Mouse (Mus musculus): ENCODE measurements at regions not wholly inside any gene's neighbourhood (a gene's known extent, or its start where the extent isn't known, plus 50 kb on each side); places are given as distances from the start of the nearest gene placed in this dataset.
A peak's percentile ranks its signal among the peaks of the same experiment; 100 is the strongest.

DNA sequence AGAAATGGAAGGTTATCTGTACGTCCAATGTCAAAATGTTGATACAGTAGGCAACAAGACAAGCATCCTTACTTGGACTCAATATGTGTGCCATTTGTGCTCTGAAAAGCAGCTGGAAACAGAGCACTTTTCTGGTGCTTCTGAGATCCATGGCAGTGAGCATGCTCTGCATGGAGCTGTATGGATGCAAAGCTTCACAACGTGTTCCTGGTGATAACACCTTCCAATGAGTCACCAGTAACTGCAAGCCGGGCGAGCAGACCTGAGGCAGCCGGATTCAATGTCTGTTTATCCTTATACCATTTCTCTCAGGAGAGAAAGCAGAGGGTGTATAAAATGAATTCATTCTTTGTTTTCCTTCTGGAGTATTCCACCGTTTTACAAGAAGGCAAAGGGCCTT is 334.3 kb downstream of the Cd83 start:
- TF ChIP-seq POLR2A (IDR thresholded peaks at IDR 0.05; ENCODE audit: borderline replicate concordance, extremely low read depth, insufficient read depth, insufficient read length, poor library complexity, severe bottlenecking) (no peak), CTCF (IDR thresholded peaks at IDR 0.05; ENCODE audit: borderline replicate concordance, extremely low read depth, insufficient read depth, insufficient read length) (no peak)
- DNase-seq (ENCODE audit: low read depth) = no peak

DNA sequence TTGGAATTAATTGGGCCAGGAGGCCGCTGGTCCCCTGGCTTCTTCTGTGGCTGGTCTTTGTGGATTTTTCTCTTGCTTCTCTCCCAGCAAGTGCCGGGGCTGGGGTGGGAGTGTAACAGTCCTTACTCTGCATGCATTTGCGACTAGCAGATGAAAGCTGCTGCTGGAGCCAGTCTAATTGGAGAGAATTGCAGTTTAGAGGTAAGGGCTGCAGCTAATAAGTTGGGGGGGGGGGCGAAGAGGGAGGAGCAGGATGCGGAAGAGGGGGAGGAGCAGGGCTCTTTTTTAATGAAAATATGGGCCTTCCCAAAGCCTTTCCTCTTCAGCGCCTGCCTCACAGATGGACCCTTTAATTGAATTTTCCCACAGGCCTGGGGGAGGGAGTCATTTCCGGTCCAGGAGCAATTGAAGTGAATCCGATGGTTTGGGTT is 336.7 kb downstream of the Cd83 start:
- DNase-seq (ENCODE audit: low read depth) = peak; percentile 92
- no peak for TF ChIP-seq POLR2A (IDR thresholded peaks at IDR 0.05; ENCODE audit: borderline replicate concordance, extremely low read depth, insufficient read depth, insufficient read length, poor library complexity, severe bottlenecking)
- TF ChIP-seq CTCF (IDR thresholded peaks at IDR 0.05; ENCODE audit: borderline replicate concordance, extremely low read depth, insufficient read depth, insufficient read length) = no peak

DNA sequence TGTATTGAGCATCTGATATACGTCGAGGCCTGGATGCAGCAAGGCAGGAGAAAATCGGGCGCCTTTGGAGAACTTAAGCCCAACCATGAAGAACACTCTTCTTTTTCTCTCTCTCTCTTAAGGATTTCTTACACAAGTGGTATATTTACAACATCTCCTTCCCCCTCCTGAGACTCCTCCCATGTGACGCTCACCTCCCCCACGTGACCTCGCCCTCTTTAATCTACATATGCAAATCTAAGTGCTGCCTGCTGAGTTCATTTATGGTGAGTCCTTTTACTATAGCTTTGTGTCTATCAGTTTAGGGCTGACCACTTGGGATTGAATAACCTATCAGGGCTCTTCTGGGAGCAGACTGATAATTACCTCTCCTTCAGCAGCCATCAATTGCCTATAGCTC is 337.4 kb downstream of the Cd83 start:
- no peak for DNase-seq (ENCODE audit: low read depth)
- TF ChIP-seq CTCF (IDR thresholded peaks at IDR 0.05; ENCODE audit: borderline replicate concordance, extremely low read depth, insufficient read depth, insufficient read length) = no peak
- TF ChIP-seq POLR2A (IDR thresholded peaks at IDR 0.05; ENCODE audit: borderline replicate concordance, extremely low read depth, insufficient read depth, insufficient read length, poor library complexity, severe bottlenecking) = no peak

DNA sequence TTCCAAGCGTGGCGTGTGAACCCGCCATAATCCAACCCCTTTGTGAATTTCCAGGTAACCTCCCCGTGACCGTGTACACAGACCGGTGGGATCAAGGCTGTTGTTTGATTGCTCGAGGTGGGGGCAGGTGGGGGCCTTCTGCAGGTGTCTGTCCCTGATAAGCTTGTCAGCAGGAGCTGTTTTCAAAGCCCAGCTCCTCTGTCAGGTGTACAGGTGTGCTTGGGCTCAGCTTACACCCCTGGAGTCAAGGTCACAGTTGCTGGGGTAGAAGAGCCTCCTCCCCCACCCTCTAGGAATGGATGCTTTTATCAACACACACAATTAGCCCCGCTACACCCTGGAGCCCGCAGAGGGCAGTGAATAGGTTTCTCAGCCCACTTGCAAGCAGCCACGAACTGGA is 341.6 kb downstream of the Cd83 start:
- TF ChIP-seq CTCF (IDR thresholded peaks at IDR 0.05; ENCODE audit: borderline replicate concordance, extremely low read depth, insufficient read depth, insufficient read length) (no peak), POLR2A (IDR thresholded peaks at IDR 0.05; ENCODE audit: borderline replicate concordance, extremely low read depth, insufficient read depth, insufficient read length, poor library complexity, severe bottlenecking) (no peak)
- DNase-seq (ENCODE audit: low read depth) = peak; percentile 26

DNA sequence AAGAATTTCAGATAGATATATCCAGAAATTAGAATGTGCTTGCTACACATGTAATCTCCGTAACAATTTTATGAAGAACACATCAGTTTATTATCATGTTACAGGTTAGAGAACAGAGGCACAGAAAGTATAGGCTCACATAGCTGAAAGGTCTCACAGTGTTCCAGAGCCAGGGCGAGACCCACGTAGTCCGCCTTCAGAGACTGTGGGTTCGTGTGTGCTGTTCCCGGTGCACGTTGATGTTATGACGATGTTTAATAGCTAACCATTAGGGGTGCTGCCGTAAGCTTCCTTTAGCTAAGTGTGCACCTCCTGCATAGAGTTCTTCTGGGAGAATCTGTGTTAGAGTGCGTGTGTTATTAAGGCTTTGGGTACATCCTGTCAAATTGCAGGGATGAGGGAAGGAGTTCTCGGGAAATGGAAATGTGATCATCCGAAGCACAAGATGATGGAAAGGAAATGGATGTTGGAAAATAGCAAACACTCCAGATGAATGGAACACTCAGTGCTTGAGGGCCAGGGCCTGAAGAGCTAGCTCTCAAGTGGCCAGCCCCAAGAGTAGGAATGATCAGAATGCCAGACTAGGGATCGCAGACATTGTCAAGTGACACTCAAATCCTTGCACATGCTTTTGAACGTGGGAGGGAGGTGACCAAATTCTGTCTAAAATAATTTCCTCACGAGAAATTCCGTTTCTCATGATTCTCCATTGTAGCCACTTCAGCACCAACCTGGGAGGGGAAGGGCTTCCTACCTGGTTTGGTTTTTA is 344.1 kb downstream of the Cd83 start:
- DNase-seq (ENCODE audit: low read depth) = no peak
- no peak for TF ChIP-seq CTCF (IDR thresholded peaks at IDR 0.05; ENCODE audit: borderline replicate concordance, extremely low read depth, insufficient read depth, insufficient read length)
- TF ChIP-seq POLR2A (IDR thresholded peaks at IDR 0.05; ENCODE audit: borderline replicate concordance, extremely low read depth, insufficient read depth, insufficient read length, poor library complexity, severe bottlenecking) = no peak

DNA sequence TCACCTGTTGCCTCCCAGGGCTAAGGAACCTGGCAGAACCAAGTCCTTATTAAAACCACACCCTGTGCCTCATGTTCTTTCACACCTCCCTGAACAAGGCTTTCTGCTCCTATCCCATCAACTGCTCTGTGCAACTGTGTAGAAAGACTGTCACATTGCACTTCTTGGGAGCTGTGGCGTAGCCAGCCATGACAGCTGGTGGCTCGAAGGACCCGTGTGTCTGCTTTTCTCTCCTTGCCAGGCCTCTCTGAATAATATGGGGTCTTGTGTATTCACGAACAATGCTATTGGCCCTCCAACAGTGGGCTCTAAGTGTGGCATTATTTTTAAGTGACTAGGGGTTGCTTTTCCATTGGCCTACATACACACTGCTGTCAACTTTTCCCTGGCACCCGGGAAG is 347.3 kb downstream of the Cd83 start:
- TF ChIP-seq POLR2A (IDR thresholded peaks at IDR 0.05; ENCODE audit: borderline replicate concordance, extremely low read depth, insufficient read depth, insufficient read length, poor library complexity, severe bottlenecking) = no peak
- no peak for TF ChIP-seq CTCF (IDR thresholded peaks at IDR 0.05; ENCODE audit: borderline replicate concordance, extremely low read depth, insufficient read depth, insufficient read length)
- DNase-seq (ENCODE audit: low read depth) = peak; percentile 57

DNA sequence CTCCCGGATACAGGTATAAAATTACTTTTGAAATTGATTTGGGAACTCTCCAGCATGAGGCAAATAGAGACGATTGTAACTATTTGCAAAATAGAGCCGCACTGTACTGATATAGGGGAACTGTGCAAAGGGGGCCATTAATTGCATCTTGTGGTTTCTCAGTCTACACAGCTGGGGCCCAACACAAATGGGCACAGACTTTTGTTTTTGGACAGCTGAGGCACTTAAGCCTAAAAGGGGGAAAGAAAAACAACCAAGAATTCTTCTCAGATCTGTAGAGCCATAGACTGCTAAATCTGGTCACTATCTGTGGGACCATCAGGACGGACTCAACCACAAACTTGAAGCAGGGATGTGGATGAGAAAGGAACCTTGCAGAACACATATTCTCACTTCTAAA is 347.9 kb downstream of the Cd83 start:
- no peak for DNase-seq (ENCODE audit: low read depth)
- TF ChIP-seq POLR2A (IDR thresholded peaks at IDR 0.05; ENCODE audit: borderline replicate concordance, extremely low read depth, insufficient read depth, insufficient read length, poor library complexity, severe bottlenecking) (no peak), CTCF (IDR thresholded peaks at IDR 0.05; ENCODE audit: borderline replicate concordance, extremely low read depth, insufficient read depth, insufficient read length) (no peak)

DNA sequence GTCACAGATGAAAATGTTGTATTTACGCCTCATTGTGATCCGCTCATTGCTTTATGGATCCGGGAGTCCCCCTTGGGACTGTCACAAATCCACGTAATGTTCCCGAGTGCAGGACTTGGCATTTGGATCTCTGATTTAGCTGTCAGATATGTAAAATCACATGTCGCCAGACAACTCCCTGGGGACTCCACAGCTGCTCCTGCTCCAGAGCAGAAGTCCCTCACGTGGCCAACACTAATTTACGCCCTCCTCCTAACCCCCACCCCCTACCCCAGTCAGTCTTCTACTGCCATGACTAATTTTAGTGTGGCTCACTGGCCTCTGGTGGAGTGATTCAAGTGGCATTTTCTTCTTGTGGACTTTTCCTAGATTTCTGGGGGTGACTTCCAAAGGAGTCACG is 348.9 kb downstream of the Cd83 start:
- DNase-seq (ENCODE audit: low read depth) = peak; percentile 73
- no peak for TF ChIP-seq CTCF (IDR thresholded peaks at IDR 0.05; ENCODE audit: borderline replicate concordance, extremely low read depth, insufficient read depth, insufficient read length)
- no peak for TF ChIP-seq POLR2A (IDR thresholded peaks at IDR 0.05; ENCODE audit: borderline replicate concordance, extremely low read depth, insufficient read depth, insufficient read length, poor library complexity, severe bottlenecking)

DNA sequence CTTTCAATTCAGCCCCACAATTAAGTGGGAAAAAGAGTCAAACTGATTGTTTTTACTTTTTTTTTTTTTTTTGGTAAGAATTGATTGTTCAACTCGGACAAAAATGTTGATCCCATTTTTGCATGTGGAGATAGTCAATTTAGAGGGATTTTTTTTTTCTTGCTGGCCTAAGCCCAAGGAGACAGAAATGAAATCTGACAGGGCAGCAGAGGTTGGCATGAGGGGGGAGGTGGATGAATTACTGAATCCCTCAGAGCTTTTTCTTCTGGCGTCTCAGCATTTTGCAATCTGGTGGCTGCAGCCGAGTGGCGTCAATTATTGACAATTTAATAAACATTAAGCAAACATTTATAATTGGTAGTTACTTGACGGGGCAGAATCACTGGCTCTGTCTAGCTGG is 356.6 kb downstream of the Cd83 start:
- DNase-seq (ENCODE audit: low read depth) = peak; percentile 20
- no peak for TF ChIP-seq CTCF (IDR thresholded peaks at IDR 0.05; ENCODE audit: borderline replicate concordance, extremely low read depth, insufficient read depth, insufficient read length)
- TF ChIP-seq POLR2A (IDR thresholded peaks at IDR 0.05; ENCODE audit: borderline replicate concordance, extremely low read depth, insufficient read depth, insufficient read length, poor library complexity, severe bottlenecking) = no peak

DNA sequence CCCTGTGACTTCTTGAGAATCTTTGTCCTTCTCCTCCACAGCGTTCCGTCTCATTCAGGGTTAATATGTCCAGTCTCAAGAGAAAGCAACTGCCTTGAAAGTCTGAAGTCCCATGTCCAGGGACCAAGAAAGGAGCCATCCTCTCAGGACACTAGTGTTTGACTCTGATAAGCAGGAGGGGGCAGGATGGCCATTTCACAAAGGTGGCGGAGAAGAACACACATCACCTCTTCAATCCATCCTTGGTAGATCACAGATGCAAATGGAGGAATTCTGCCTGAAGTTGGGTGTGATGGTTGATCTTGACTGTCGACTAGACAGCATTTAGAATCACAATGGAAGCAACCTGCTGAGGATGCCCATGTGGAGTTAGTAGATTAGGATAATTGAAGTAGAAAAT is 360.9 kb downstream of the Cd83 start:
- TF ChIP-seq CTCF (IDR thresholded peaks at IDR 0.05; ENCODE audit: borderline replicate concordance, extremely low read depth, insufficient read depth, insufficient read length) = no peak
- no peak for TF ChIP-seq POLR2A (IDR thresholded peaks at IDR 0.05; ENCODE audit: borderline replicate concordance, extremely low read depth, insufficient read depth, insufficient read length, poor library complexity, severe bottlenecking)
- no peak for DNase-seq (ENCODE audit: low read depth)

DNA sequence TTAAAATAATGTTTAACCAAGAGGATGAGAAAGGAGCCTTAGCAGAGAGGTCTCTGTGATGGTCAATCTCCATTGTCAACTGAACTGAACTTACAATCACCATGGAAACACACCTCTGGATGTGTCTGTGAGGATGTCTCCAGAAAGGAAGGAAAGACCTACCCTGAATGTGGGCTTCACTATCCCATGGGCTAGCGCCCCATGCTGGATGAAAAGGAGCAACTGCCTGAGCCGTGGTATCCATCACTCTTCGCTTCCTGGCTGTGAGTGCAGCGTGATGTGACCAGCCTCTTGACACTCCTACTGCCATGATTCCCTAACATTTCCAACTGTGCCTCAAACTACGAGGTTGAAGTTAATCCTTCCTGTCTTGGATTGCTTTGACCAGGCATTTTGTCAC is 363.3 kb downstream of the Cd83 start:
- TF ChIP-seq POLR2A (IDR thresholded peaks at IDR 0.05; ENCODE audit: borderline replicate concordance, extremely low read depth, insufficient read depth, insufficient read length, poor library complexity, severe bottlenecking) (no peak), CTCF (IDR thresholded peaks at IDR 0.05; ENCODE audit: borderline replicate concordance, extremely low read depth, insufficient read depth, insufficient read length) (0 out of 2 replicates have a peak, but pooled peaks have one; percentile 6)
- DNase-seq (ENCODE audit: low read depth) = no peak

DNA sequence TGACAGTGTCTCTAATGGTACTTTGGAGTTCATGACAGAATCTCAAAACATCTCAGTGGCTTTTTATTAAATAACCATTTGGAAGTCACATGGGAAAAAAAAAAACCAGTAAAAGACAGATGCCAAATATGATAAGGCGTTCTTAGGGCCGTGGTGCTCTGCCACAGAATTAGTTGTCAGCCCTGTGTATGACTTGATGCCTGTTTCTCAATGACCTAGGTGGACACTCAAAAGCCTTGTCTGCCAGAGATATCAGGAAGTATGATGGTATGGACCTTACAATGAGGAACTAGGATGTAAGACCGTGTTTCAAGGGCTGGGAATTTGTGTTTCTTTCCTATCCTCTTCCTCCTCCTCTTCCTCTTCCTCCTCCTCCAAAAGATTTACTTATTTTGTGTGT is 364.9 kb downstream of the Cd83 start:
- no peak for DNase-seq (ENCODE audit: low read depth)
- TF ChIP-seq POLR2A (IDR thresholded peaks at IDR 0.05; ENCODE audit: borderline replicate concordance, extremely low read depth, insufficient read depth, insufficient read length, poor library complexity, severe bottlenecking) (no peak), CTCF (IDR thresholded peaks at IDR 0.05; ENCODE audit: borderline replicate concordance, extremely low read depth, insufficient read depth, insufficient read length) (no peak)

All from brain, embryonic 14.5 days (tissue).